ENCODE assay signal across 11 mouse cellular contexts in genomic region chr1:152051858-152052257, GRCm38 (mm10). TPM values are rescaled to one million over a fixed set of nuclear protein-coding genes. Genes with fewer than 3 reads are reported as not detected.
DNase-seq lines count a peak whose midpoint lies in the region.
"Had no signal": no experiment of that assay in that cellular context is flagged by ENCODE, and none has a peak within 500 bp of the region (broad histone marks: within the 10 kb centered on the region; RNA-seq: fewer than 3 reads in every experiment).

No protein-coding gene starts in this region.

- WGBS in embryonic facial prominence, embryonic 10.5 days: 80% methylated on average over 9 of the region's 9 CpGs

- H3K36me3 ChIP-seq in embryonic facial prominence, embryonic 10.5 days (replicated peaks): no peaks in the 10 kb centered on the region
- H3K36me3 ChIP-seq: liver, embryonic 13.5 days had no signal

- H3K27me3 ChIP-seq in embryonic facial prominence, embryonic 10.5 days (replicated peaks; ENCODE audit: low read depth, poor library complexity, severe bottlenecking): no peaks in the 10 kb centered on the region
- H3K27me3 ChIP-seq: liver, embryonic 13.5 days had no signal

- DNase-seq in ovary, adult 18-20 months (ENCODE audit: low spot score): peak; percentile 76
- no peak for DNase-seq in ovary, postnatal 10 days (ENCODE audit: low spot score)
- peak; percentile 35 for DNase-seq in adrenal gland, postnatal 25 days
- peak; percentile 22 to 59 for DNase-seq in lung, adult 18-20 months
- DNase-seq in skeletal muscle tissue, adult 2 months (ENCODE audit: low read depth, low spot score): peak; percentile 18
- DNase-seq in T-cell, adult 2 months (ENCODE audit: low spot score): no peak
- DNase-seq in embryonic facial prominence, embryonic 10.5 days (ENCODE audit: low spot score): no peak
- no peak for DNase-seq in thymus, postnatal 14 days
- DNase-seq: liver, embryonic 13.5 days had no signal

- H3K4me3 ChIP-seq in embryonic facial prominence, embryonic 10.5 days: no peak overlapping the region
- H3K4me3 ChIP-seq: erythroblast, embryonic 14.5 days; liver, embryonic 13.5 days had no signal

- H3K9me3 ChIP-seq in embryonic facial prominence, embryonic 10.5 days: no peaks in the 10 kb centered on the region
- H3K9me3 ChIP-seq: liver, embryonic 13.5 days had no signal

- H3K27ac ChIP-seq in embryonic facial prominence, embryonic 10.5 days (replicated peaks): no peak overlapping the region
- H3K27ac ChIP-seq: kidney, postnatal 0 days; liver, embryonic 13.5 days had no signal

- peaks cover 28% of the 10 kb centered on the region for H3K4me1 ChIP-seq in embryonic facial prominence, embryonic 10.5 days

RNA-seq across cellular contexts. Expression of gene 1700025G04Rik, which starts 38.1 kb away (rescaled TPM):
- total RNA-seq in adrenal gland, postnatal 25 days (2021): 47.0 and 51.0 TPM in 2 replicates
- polyA plus RNA-seq in embryonic facial prominence, embryonic 10.5 days (2016; fragmentation: Nextera tagmentation; extraction: Ambion mirVana): 14.7 and 15.0 TPM in 2 replicates

Comparison
In these comparisons a context has a peak if more than half of its experiments do, and no peak if none do; other contexts are left out.
1. DNase-seq: peak in ovary, adult 18-20 months (single experiment), adrenal gland, postnatal 25 days (single experiment), lung, adult 18-20 months (2 of 2) and skeletal muscle tissue, adult 2 months (single experiment); none in ovary, postnatal 10 days (single experiment), T-cell, adult 2 months (single experiment), embryonic facial prominence, embryonic 10.5 days (single experiment) and thymus, postnatal 14 days (single experiment).